Mouse (Mus musculus) ES-Bruce4 (cell line): ENCODE results near the gene Erc2.

ENCODE experiments used
- EP300 ChIP-seq: IDR thresholded peaks from 2 replicates; pipeline ENCODE4 v1.6.1; 2011; ENCODE audit warnings: low read depth, low read length; ENCODE audit not compliant: insufficient read depth
- POLR2A ChIP-seq: IDR thresholded peaks from one replicate; pipeline ENCODE4 v1.8.1; 2011; ENCODE audit warnings: low read length; ENCODE audit not compliant: insufficient read depth

GRCm38 (mm10) chr14:27822566-27822965, 200.3 kb downstream of the Erc2 start:
- TF ChIP-seq EP300 (no peak), POLR2A (no peak)
